ENCODE assay signal across 8 mouse cellular contexts in the genomic region with DNA sequence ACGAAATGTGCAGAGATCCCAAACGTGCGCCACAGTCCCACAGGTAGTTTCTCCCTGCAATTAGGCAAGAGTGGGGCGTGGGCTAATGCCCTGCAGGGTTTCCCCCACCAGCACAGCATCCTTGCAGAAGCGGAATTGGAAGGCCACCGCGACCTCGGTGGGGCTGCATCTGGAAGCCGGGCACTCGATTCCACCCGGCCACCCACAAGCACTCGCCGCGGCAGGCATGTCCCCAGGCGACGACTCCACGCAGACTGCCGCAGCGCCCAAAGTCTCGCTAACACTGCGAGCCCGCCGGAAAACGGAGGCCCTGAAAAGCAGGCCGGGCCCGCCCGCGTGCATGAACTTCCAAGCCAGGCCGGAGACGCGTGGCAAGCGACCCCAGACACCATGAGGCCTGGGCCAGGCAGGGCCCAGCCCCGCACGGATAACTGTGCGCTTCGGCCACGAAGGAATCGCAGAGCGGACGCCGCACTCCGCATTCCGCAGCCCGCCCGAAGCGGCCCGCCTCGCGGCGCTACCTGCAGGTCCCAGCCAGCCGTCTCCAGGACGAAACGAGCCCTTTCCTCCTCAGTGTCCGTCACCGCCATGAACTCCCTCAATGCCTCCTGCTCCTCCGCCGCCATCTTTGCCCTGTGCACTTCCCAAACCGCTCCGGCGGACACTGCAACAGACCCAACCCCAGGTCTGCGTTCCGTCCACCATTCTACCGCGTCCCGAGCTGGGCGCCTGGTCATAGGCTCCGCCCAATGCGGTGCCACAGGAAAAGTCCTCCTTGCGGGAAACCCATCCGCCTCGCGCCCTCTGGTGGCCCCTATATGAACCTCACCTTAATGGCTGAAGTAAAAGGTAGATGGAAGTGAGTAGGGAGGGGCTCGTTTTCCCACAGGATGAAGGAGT.
DNase-seq lines count a peak whose midpoint lies in the region; ATAC-seq lines count a peak whose summit lies in the region.
"Not testable (repeated sequence)": the region's sequence is repeated elsewhere in the genome, so short reads cannot be mapped to it uniquely, and the experiment has no call there.

No protein-coding gene starts in this region.

- H3K27ac ChIP-seq in intestine, embryonic 15.5 days: peak overlapping the region; percentile 73

- not testable (repeated sequence) for H3K27me3 ChIP-seq in intestine, embryonic 15.5 days (replicated peaks)

- peak; percentile 67 to 69 for DNase-seq in adrenal gland, adult 18-20 months (ENCODE audit: low spot score in 2 of 2)
- DNase-seq in embryo, embryonic 10.5 days (ENCODE audit: low spot score): peak; percentile 83
- DNase-seq in gastrocnemius, postnatal 36 days: peak; percentile 63 to 69
- peak; percentile 74 to 89 for DNase-seq in left cerebral cortex, postnatal 25 days (ENCODE audit: low spot score in 2 of 2)
- DNase-seq in mesoderm, embryonic 11.5 days (ENCODE audit: low read depth, low spot score): peak; percentile 77
- peak; percentile 72 to 77 for DNase-seq in right cerebral cortex, postnatal 36 days (ENCODE audit: low spot score in 2 of 2)
- DNase-seq in urinary bladder, postnatal 4 days (ENCODE audit: low spot score in 2 of 2): peak; percentile 76 to 77

- H3K9me3 ChIP-seq in intestine, embryonic 15.5 days: not testable (repeated sequence)

- peak overlapping the region; percentile 58 for H3K4me2 ChIP-seq in intestine, embryonic 15.5 days (replicated peaks)

- not testable (repeated sequence) for H3K4me1 ChIP-seq in intestine, embryonic 15.5 days (replicated peaks)

- H3K4me3 ChIP-seq in intestine, embryonic 15.5 days (replicated peaks): peak overlapping the region; percentile 59

- not testable (repeated sequence) for H3K36me3 ChIP-seq in intestine, embryonic 15.5 days

- peak; percentile 99 for ATAC-seq in intestine, embryonic 15.5 days

- intact Hi-C loops in gastrocnemius, postnatal 36 days (cut with DNase I); left cerebral cortex, postnatal 25 days (cut with DNase I): not testable (repeated sequence)

- peak overlapping the region; percentile 82 for H3K9ac ChIP-seq in intestine, embryonic 15.5 days

- WGBS in intestine, embryonic 15.5 days: 10% methylated on average over 72 of the region's 73 CpGs

Comparison
In these comparisons a context has a peak if more than half of its experiments do, and no peak if none do; other contexts are left out.
1. Peak in every context shown above with its lines: DNase-seq, ATAC-seq, H3K4me3 ChIP-seq and H3K27ac ChIP-seq.